Mouse (Mus musculus) CD8-positive naive resting alpha-beta T cell, adult 2 months (primary cell): ENCODE measurements around the gene Armc2.

Experiments used
- DNase-seq, 2 experiments: peaks; one replicate each; pipeline ENCODE4 v3.0.0; 2022; ENCODE audit warnings: low read depth in 2 of 2, low spot score in 2 of 2

The Armc2 gene

GRCm38 (mm10) chr10:41870101-41870500 is 148.1 kb downstream of the Armc2 start:
- DNase-seq, result no peak

- no peak for DNase-seq
These were observed 150.3 kb downstream of the Armc2 start for GRCm38 (mm10) chr10:41867956-41868355.

DNA sequence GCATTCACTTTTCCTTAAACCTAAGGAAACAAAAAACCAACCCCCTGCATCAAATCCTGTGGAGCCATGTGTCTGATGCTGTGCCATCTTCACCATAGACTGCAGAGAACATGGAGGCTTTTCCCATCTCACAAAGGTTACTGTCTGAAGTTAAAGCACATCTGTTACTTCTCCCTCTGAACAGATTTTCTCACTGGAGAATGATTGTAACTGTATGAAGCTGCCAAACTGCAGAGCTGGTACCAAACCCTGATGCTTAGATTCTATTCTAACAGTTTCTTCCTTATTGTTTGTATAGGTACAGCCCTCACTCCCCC is 151.4 kb downstream of the Armc2 start:
- no peak for DNase-seq

DNA sequence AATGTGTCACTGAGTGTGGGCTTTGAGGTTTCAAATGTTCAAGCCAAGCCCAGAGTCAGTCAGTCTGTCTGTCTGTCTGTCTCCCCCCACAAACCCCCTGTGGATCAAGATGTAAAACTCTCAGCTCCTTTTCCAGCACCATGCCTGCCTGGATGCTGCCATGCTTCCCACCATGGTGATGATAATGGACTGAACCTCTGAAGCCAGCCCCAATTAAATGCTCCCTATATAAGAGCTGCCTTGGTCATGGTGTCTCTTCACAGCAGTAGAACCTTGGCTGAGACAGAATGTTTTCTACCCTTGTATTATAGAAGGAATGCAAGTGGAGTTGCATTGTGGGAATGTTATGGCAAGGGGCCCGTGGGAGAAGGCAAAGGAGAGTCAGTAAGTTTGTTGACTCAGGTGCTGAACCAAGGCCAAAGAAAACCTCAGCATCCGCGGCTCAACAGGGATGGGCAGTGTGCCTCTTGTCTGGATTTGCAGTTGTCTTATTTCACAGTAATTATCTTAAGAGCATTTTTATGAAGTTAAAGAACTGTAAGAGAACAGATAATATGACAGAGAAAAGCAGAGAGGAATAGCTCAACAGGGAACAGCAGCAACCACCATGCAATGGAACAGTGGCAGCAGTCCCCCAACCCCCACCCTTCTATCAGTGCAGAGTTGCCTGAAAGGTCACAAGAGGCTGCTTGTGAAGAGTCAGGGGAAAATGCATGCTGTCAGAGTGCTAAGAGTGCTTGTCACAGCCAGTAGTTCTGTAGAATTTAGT is 152.0 kb downstream of the Armc2 start:
- DNase-seq, result no peak
